Mouse (Mus musculus) liver, adult 2 months (tissue): ENCODE data around the gene Ascc2.

Source experiments
- CTCF ChIP-seq: fragments of 200-500 bp; IDR thresholded peaks from 2 replicates; pipeline ENCODE4 v1.5.1; 2011; ENCODE audit warnings: low read depth, low read length, control low read depth
- POLR2A ChIP-seq: fragments of 200-500 bp; IDR thresholded peaks from 2 replicates; pipeline ENCODE4 v1.6.1; 2011; ENCODE audit warnings: low read length, control low read depth; ENCODE audit not compliant: insufficient read depth; ENCODE audit errors: extremely low read depth

DNA sequence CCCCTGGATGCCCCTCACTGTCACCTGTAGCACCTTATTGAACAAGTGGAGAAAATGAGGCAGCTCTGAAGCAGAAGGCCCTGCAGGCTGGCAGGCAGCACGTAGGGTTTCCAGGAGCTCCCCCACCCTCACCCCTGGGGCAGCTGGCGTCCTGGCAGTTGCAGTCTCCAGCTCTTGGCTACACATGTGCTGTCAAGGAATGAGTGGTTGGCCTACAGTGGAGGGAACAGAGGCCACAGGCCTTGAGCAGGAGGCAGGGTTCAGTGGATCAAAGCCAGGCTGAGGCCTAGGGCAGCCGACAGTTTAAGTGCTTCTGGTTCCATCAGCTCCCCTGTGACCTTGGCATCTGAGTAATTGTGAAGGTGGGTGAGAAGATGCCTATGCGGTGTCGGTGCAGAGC lies 93.4 kb downstream of the Ascc2 start:
- TF ChIP-seq POLR2A (no peak), CTCF (no peak)
